Mouse (Mus musculus): ENCODE measurements around the gene Kctd15. TPM values are rescaled to one million over a fixed set of nuclear protein-coding genes. Genes with fewer than 3 reads are reported as not detected.

Gene Kctd15
- polyA plus RNA-seq, 1 experiment: 26.7 TPM

DNA sequence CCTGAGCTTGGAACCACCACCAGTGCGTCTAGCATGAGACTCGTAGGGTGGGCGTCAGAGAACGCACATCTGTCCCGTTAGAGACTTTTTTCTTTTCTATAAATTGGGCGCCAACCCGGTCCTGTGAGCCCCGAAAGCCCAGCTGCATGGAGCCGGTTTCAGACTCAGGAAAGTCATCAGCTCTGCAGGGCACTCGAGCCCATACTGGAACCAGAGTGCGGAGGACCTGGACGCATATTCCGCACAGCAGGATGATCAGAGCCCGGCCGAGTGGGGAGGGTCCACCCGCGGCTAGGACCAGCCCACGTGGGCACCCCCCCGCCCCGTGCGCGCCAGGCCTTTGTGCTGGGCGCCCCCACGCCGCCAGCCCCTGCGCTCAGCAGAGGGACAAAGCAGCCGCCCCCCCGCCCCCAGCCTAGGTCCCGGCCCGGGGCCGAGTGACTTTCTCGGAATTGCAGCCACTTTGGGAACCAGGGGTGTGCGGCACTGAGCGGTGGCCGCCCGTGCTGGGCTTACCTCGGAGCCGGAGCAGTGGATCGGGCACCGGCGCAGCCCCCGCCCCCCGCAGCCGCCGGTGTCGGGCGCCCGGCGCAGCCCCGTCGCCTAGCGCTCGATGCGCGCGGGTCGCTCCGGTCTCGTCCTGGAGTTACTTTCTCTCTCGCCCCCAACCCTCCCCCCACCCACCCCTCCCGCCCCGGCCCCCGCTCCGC is 2.6 kb downstream of the Kctd15 start:
- H3K4me3 ChIP-seq (ENCODE audit: insufficient read depth, poor library complexity, severe bottlenecking): peak overlapping the region; percentile 34
- TF ChIP-seq MYOG (IDR thresholded peaks at IDR 0.05; ENCODE audit: control insufficient read depth, extremely low read depth, insufficient read length): no peak
- no peak for TF ChIP-seq CEBPB (IDR thresholded peaks at IDR 0.05; ENCODE audit: low read depth)
- H3K79me3 ChIP-seq (ENCODE audit: low read depth): no peaks in the 10 kb centered on the region
- H3K27me3 ChIP-seq (ENCODE audit: control insufficient read depth, insufficient read depth, insufficient read length): no peaks in the 10 kb centered on the region
- no peaks in the 10 kb centered on the region for H3K36me3 ChIP-seq (ENCODE audit: control insufficient read depth, insufficient read depth)
- H3K79me2 ChIP-seq (ENCODE audit: control insufficient read depth, insufficient read depth): no peaks in the 10 kb centered on the region
- H3ac ChIP-seq (ENCODE audit: control insufficient read depth, insufficient read length, low read depth): peak overlapping the region; percentile 32

DNA sequence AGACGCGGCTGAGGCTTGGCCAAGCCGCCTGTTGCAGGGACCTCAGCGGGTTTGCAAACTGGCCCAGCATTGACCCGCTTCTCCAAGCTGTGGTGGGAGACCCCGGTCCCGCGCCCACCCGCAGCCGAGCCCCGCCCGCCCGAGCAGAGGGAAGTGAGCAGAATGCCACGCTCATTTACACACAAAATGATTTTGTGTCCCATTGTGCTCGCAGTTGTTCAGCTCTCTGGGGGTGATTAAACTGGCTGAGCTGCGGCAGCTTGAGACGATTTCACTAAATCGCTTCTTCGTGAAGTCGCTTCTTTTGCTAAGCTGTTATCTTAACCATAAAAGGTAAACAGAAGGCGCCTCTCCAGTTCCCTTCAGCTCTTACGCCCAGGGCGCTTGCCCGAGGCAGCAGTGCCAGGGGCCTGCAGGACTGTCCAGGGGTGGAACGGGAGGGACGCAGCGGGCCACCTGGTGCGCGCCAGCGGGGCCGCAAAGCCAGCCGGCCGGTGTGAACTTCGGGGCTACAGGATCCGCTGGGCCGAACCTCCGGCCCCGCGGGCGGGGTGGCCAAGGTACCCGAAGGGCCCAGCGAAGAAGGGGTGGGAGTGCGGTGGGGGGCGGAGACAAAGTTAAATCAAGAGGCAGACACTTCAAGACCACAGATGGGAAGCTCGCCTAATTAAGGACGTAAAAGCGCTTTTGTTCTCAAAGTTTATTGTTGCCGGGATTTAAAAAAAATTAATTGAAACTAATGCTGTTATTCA is 3.6 kb downstream of the Kctd15 start:
- TF ChIP-seq FOSL1 (IDR thresholded peaks at IDR 0.05; ENCODE audit: insufficient read depth, low read length, poor library complexity, severe bottlenecking): no peak
- TF ChIP-seq MYOD1 (IDR thresholded peaks at IDR 0.05; ENCODE audit: control insufficient read depth, insufficient read length, low read depth): no peak
- TF ChIP-seq MYOG (IDR thresholded peaks at IDR 0.05; ENCODE audit: control insufficient read depth, extremely low read depth, insufficient read length): no peak
- no peak for TF ChIP-seq USF1 (IDR thresholded peaks at IDR 0.05; ENCODE audit: low read depth)
- no peak for TF ChIP-seq CTCF (IDR thresholded peaks at IDR 0.05; ENCODE audit: control insufficient read depth, insufficient read depth, insufficient read length)
- no peak for TF ChIP-seq MAX (IDR thresholded peaks at IDR 0.05)
- H3ac ChIP-seq (ENCODE audit: control insufficient read depth, insufficient read length, low read depth): peak overlapping the region; percentile 63
- H3K79me2 ChIP-seq (ENCODE audit: control insufficient read depth, insufficient read depth): no peaks in the 10 kb centered on the region
- no peaks in the 10 kb centered on the region for H3K79me3 ChIP-seq (ENCODE audit: low read depth)
- H3K27me3 ChIP-seq (ENCODE audit: control insufficient read depth, insufficient read depth, insufficient read length): no peaks in the 10 kb centered on the region
- peak overlapping the region; percentile 34 for H3K4me3 ChIP-seq (ENCODE audit: insufficient read depth, poor library complexity, severe bottlenecking)
- no peaks in the 10 kb centered on the region for H3K36me3 ChIP-seq (ENCODE audit: control insufficient read depth, insufficient read depth)

DNA sequence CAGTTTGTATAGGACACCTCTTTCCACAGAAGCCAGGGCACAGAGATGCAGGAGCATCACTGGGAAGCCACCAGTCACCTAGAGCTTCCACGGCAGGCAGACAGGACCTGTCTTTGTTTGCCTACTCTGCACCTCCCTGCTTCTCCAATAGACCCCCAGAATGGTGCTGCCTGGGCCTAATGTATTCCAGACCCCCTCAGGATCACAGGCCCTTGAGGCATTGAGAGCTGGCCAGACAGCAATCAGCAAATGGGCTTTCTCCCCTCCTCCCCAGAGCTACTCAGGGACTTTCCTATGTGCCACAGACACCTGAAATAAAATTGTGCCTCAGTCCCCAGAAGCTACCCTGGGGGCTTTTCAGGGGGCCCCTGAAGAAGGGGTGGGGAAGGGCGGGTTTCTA is 5.2 kb downstream of the Kctd15 start:
- H3K36me3 ChIP-seq (ENCODE audit: control insufficient read depth, insufficient read depth): no peaks in the 10 kb centered on the region
- no peaks in the 10 kb centered on the region for H3K79me3 ChIP-seq (ENCODE audit: low read depth)
- TF ChIP-seq CEBPB (IDR thresholded peaks at IDR 0.05; ENCODE audit: low read depth) (no peak), USF1 (IDR thresholded peaks at IDR 0.05; ENCODE audit: low read depth) (no peak), CTCF (IDR thresholded peaks at IDR 0.05; ENCODE audit: control insufficient read depth, insufficient read depth, insufficient read length) (no peak), MYOD1 (IDR thresholded peaks at IDR 0.05; ENCODE audit: control insufficient read depth, insufficient read length, low read depth) (no peak), FOSL1 (IDR thresholded peaks at IDR 0.05; ENCODE audit: insufficient read depth, low read length, poor library complexity, severe bottlenecking) (no peak), MYOG (IDR thresholded peaks at IDR 0.05; ENCODE audit: control insufficient read depth, extremely low read depth, insufficient read length) (no peak), MAX (IDR thresholded peaks at IDR 0.05) (no peak)
- H3ac ChIP-seq (ENCODE audit: control insufficient read depth, insufficient read length, low read depth): no peak overlapping the region
- no peaks in the 10 kb centered on the region for H3K79me2 ChIP-seq (ENCODE audit: control insufficient read depth, insufficient read depth)
- no peak overlapping the region for H3K4me3 ChIP-seq (ENCODE audit: insufficient read depth, poor library complexity, severe bottlenecking)
- H3K27me3 ChIP-seq (ENCODE audit: control insufficient read depth, insufficient read depth, insufficient read length): no peaks in the 10 kb centered on the region

DNA sequence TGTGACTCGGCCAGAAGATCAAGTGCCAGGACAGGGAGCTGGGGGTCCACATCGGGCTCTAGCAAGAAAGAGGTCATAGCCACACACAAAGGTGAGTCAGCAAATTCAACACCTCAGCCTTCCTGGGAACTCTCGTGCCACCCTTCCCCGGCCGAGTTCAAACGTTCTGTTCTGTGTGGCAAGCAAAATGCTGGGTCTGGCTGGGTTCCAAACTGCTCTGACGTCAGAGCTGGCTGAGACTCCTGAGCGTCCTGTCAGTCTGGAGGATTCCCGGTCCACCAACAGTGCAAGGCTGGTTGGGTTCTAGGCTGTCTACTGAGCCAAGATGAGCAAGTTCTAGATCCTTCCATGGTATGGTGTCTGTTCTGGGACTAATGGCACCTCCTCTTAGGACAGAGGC is 9.5 kb downstream of the Kctd15 start:
- H3K79me2 ChIP-seq (ENCODE audit: control insufficient read depth, insufficient read depth): no peaks in the 10 kb centered on the region
- H3K4me3 ChIP-seq (ENCODE audit: insufficient read depth, poor library complexity, severe bottlenecking): no peak overlapping the region
- H3K79me3 ChIP-seq (ENCODE audit: low read depth): no peaks in the 10 kb centered on the region
- peaks cover 3% of the 10 kb centered on the region for H3K36me3 ChIP-seq (ENCODE audit: control insufficient read depth, insufficient read depth)
- no peak overlapping the region for H3ac ChIP-seq (ENCODE audit: control insufficient read depth, insufficient read length, low read depth)
- H3K27me3 ChIP-seq (ENCODE audit: control insufficient read depth, insufficient read depth, insufficient read length): no peaks in the 10 kb centered on the region
- TF ChIP-seq MYOG (IDR thresholded peaks at IDR 0.05; ENCODE audit: control insufficient read depth, extremely low read depth, insufficient read length) (no peak), CTCF (IDR thresholded peaks at IDR 0.05; ENCODE audit: control insufficient read depth, insufficient read depth, insufficient read length) (no peak), MAX (IDR thresholded peaks at IDR 0.05) (no peak), CEBPB (IDR thresholded peaks at IDR 0.05; ENCODE audit: low read depth) (no peak), MYOD1 (IDR thresholded peaks at IDR 0.05; ENCODE audit: control insufficient read depth, insufficient read length, low read depth) (no peak), USF1 (IDR thresholded peaks at IDR 0.05; ENCODE audit: low read depth) (no peak), FOSL1 (IDR thresholded peaks at IDR 0.05; ENCODE audit: insufficient read depth, low read length, poor library complexity, severe bottlenecking) (no peak)

DNA sequence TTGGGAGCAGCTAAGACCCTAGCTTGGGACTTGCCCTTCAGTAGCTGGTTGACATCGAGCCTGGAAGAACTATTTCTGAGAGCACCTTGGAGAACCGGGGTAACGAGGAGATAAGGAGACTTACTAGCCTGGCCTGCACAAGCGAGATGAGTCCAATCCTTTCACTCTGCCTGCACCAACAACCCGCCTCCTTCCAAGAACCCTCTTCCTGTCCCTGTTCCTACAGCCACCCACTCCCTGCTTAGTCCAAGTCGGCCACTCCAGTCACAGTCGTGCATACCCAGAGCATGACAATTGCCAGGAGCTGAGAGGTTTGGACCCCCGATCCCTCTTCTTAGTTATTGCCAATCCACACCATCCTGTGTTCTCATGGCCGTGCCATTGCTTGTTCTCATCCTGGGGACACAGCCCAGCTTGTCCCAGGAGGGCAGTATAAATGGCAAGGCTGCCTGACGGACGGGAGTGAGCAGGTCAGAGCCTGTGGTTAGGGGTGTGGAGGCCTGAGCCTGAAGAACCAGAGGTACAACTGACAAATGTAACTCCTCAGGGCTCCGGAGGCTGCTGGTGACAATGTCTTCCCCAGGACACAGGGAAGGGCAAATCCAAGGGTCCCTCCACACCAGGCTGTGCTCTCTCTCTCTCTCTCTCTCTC is 10.3 kb downstream of the Kctd15 start:
- no peak overlapping the region for H3K4me3 ChIP-seq (ENCODE audit: insufficient read depth, poor library complexity, severe bottlenecking)
- peaks cover 3% of the 10 kb centered on the region for H3K36me3 ChIP-seq (ENCODE audit: control insufficient read depth, insufficient read depth)
- TF ChIP-seq CEBPB (IDR thresholded peaks at IDR 0.05; ENCODE audit: low read depth) (no peak), FOSL1 (IDR thresholded peaks at IDR 0.05; ENCODE audit: insufficient read depth, low read length, poor library complexity, severe bottlenecking) (no peak), USF1 (IDR thresholded peaks at IDR 0.05; ENCODE audit: low read depth) (no peak), CTCF (IDR thresholded peaks at IDR 0.05; ENCODE audit: control insufficient read depth, insufficient read depth, insufficient read length) (no peak), MYOG (IDR thresholded peaks at IDR 0.05; ENCODE audit: control insufficient read depth, extremely low read depth, insufficient read length) (no peak), MAX (IDR thresholded peaks at IDR 0.05) (no peak), MYOD1 (IDR thresholded peaks at IDR 0.05; ENCODE audit: control insufficient read depth, insufficient read length, low read depth) (no peak)

More for the DNA sequence above, 10.3 kb downstream of the Kctd15 start:
- no peaks in the 10 kb centered on the region for H3K27me3 ChIP-seq (ENCODE audit: control insufficient read depth, insufficient read depth, insufficient read length)
- H3K79me3 ChIP-seq (ENCODE audit: low read depth): no peaks in the 10 kb centered on the region
- H3ac ChIP-seq (ENCODE audit: control insufficient read depth, insufficient read length, low read depth): no peak overlapping the region
- no peaks in the 10 kb centered on the region for H3K79me2 ChIP-seq (ENCODE audit: control insufficient read depth, insufficient read depth)

All from C2C12 (cell line).